Mouse (Mus musculus): ENCODE results near the gene Mapkapk3.
A peak's percentile ranks its signal among the peaks of the same experiment; 100 is the strongest.

Mapkapk3 gene

GRCm38 (mm10) chr9:107289211-107290076, at the start of gene Mapkapk3:
Gene Mapkapk3, minus strand, starts transcription at chr9:107289877.
- DNase-seq, result peak; percentile 93

GRCm38 (mm10) chr9:107338172-107338883, 48.7 kb upstream of the Mapkapk3 start, which contains the start of gene Hemk1:
Gene Hemk1, minus strand, starts transcription at chr9:107338350.
- DNase-seq, result peak; percentile 84

- DNase-seq, result no peak
Measured at GRCm38 (mm10) chr9:107336386-107336785, 46.7 kb upstream of the Mapkapk3 start.

GRCm38 (mm10) chr9:107335909-107336308, 46.2 kb upstream of the Mapkapk3 start:
- DNase-seq, result peak; percentile 81

- no peak for DNase-seq
Measured at GRCm38 (mm10) chr9:107335046-107335445, 45.4 kb upstream of the Mapkapk3 start.

- no peak for DNase-seq
Measured at GRCm38 (mm10) chr9:107334356-107334755, 44.7 kb upstream of the Mapkapk3 start.

GRCm38 (mm10) chr9:107333686-107334085, 44.0 kb upstream of the Mapkapk3 start:
- DNase-seq, result no peak

GRCm38 (mm10) chr9:107330791-107331190, 41.1 kb upstream of the Mapkapk3 start:
- DNase-seq, result no peak

- no peak for DNase-seq
Measured at GRCm38 (mm10) chr9:107327879-107328620, 38.4 kb upstream of the Mapkapk3 start.

GRCm38 (mm10) chr9:107325904-107326303, 36.2 kb upstream of the Mapkapk3 start:
- DNase-seq, result no peak

GRCm38 (mm10) chr9:107324799-107325561, 35.3 kb upstream of the Mapkapk3 start:
- no peak for DNase-seq

GRCm38 (mm10) chr9:107323558-107323957, 33.9 kb upstream of the Mapkapk3 start:
- DNase-seq, result peak; percentile 59

- no peak for DNase-seq
Measured at GRCm38 (mm10) chr9:107322461-107323050, 32.9 kb upstream of the Mapkapk3 start.

GRCm38 (mm10) chr9:107315791-107316190, 26.1 kb upstream of the Mapkapk3 start:
- DNase-seq, result peak; percentile 56

- no peak for DNase-seq
Measured at GRCm38 (mm10) chr9:107313926-107314325, 24.2 kb upstream of the Mapkapk3 start.

GRCm38 (mm10) chr9:107312811-107313584, 23.3 kb upstream of the Mapkapk3 start:
- no peak for DNase-seq

- DNase-seq, result no peak
Measured at GRCm38 (mm10) chr9:107309600-107309999, 19.9 kb upstream of the Mapkapk3 start.

GRCm38 (mm10) chr9:107309171-107309570, 19.5 kb upstream of the Mapkapk3 start:
- DNase-seq, result no peak

GRCm38 (mm10) chr9:107308346-107309000, 18.8 kb upstream of the Mapkapk3 start:
- DNase-seq, result peak; percentile 44

- peak; percentile 95 for DNase-seq
Measured at GRCm38 (mm10) chr9:107307886-107308285, 18.2 kb upstream of the Mapkapk3 start.
